Mouse (Mus musculus) cerebellum, adult 9-11 months (tissue): Measurements from ENCODE around the gene Skil.

Source experiments
- DNase-seq: peaks from one replicate; pipeline ENCODE4 v3.0.0; 2022

Skil gene

DNA sequence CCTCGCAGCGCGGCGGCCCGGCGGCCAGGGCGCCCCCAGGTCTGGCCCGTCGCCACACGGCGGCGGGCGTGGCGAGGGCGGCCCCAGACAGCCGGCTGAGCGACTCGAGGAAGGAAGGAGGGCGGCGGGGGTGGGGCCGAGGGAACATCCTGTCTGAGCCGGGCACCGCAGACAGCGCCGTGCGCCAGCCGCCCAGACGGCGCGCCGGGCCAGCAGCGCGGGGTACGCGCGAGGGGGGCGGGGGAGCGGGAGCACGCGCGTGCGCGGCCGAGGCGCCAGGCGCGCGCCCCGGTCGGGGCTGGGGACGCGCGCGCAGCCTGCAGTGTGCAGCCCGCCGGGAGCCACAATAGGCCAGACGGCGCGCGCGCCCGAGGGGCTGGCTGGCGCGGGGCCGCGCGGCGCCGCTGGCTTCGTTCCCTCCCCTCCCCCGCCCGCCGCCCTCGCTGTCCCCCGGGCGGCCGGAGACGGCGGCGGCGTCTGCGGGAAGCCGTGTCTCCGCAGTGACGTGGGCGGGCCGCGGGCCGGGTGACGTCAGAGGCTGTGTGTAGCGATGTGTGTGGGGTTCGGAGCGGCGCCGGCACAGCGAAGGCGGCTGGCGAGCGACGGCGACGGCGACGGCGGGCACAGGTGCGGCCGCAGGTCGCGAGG, at the start of gene Skil:
Gene Skil, plus strand, starts transcription at position 528 of the 648 bp plus-strand sequence.
- DNase-seq, result peak; percentile 95

DNA sequence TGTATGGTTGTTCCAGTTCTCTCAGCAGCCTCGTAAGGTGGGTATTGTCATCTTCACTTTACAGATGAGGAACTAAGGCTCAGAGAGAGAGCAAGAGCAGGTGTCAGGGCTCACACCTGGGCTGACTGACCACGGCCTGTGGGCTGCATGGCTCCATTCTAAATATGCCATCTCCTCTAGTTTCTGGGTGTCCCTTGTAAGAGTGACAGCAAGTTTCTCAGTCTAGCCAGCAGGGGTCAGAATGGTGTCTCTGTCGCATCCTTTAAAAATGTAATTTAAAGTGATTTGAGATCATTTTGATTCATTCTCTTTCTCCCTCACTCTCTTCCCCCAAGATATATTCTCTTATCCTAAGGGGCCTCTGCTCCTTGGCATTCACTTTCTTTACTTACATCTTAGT, 47.6 kb upstream of the Skil start:
- DNase-seq, result no peak

DNA sequence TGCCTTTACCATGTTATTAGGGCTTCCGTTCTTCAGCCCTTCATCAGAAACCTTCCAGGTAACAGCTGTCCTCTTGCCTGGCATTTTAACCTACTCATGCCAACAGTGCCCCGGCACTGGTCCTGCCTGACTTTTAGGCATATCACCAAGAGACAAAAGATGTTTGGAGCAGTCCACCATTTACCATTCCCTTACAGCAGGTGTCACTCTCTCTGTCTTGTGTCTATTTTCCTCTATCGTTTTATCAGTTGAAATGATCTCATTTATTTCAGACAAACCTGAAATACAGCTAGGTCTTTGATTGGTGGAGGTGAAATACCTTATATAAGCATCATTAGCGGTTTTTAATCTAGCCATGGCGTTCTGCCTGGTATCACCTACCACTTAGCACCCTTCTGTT, 45.8 kb upstream of the Skil start:
- no peak for DNase-seq

- DNase-seq, result no peak
These were observed 44.5 kb upstream of the Skil start for GRCm38 (mm10) chr3:31050375-31050774.

GRCm38 (mm10) chr3:31051730-31052129, 43.1 kb upstream of the Skil start:
- no peak for DNase-seq

DNA sequence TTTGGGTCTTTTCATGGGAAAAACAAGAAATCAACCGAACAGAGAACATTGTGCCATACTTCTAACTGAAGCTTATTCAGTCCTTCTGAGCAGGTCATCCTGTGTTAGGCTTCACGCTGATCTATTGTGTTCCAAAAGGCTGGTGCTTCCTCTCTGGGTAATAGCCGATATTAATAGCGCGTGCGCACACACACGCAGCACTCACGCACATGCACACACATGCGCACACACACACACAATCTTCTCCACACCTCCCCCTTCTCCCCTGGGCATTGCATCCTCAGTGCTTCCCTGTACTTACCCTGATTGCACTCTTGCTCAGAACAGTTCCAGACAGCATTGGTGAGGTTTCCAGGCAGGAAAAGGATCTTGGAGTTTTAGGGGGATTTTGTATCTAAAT, 41.7 kb upstream of the Skil start:
- no peak for DNase-seq

DNA sequence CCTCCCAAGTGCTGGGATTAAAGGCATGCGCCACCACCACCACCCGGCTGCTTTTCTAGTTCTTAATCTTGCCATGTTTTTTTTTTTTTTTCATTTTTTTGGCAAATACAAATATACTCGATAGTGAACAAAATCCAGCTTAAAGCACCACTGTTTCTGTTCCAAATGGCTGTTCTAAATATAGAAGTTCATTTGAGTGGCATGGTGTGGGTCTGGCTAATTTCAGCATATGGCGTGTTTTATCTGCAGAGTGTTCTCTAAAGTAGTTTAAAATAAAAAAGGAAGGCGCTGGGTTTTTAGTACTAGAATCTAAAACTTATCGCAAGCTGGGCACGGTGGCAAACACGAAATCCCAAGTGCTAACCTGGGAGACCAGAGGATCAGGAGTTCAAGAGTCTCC, 40.0 kb upstream of the Skil start:
- no peak for DNase-seq

- DNase-seq, result peak; percentile 19
These were observed 38.7 kb upstream of the Skil start for GRCm38 (mm10) chr3:31056047-31056650.

DNA sequence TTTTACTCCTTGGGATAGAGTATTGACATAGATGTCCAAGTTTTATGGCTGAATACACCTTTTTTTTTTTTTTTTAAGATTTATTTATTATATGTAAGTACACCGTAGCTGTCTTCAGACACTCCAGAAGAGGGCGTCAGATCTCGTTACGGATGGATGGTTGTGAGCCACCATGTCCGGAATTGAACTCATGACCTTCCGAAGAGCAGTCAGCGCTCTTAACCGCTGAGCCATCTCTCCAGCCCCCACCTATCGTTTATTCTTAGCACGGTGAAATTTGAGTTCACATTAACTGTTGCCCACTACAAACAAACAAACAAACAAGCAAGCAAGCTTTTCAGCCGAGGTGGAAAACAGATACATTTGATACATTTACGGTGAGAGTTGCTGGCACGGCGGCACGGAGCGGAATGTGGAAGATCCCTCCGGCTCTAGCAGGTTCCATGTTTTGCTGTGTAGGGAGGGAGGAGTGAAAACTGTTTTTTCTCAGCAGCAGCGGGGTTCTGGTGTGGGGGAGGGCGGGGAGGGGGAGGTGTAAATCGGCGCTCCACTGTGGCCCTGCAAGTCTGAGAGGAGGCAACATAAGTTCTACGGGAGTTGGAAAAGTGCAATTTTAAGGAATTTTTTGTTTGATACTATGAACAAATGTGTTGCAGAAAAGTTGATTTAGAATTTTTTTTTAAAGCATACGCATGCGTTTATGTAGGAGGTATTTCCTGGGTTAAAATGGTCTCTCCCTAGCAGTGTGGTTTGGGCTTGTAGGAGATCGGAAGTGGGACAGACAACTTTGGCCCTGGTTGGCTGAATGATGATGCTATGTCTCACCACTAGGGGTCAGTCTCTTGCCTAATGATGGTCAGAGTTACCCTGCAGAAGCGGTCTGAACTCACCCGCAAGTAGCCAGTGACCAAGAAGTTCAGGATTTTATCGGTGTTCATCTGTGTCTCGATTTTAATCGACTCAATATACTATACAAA, 37.9 kb upstream of the Skil start:
- DNase-seq, result peak; percentile 74

GRCm38 (mm10) chr3:31060745-31061102, 34.1 kb upstream of the Skil start:
- no peak for DNase-seq

DNA sequence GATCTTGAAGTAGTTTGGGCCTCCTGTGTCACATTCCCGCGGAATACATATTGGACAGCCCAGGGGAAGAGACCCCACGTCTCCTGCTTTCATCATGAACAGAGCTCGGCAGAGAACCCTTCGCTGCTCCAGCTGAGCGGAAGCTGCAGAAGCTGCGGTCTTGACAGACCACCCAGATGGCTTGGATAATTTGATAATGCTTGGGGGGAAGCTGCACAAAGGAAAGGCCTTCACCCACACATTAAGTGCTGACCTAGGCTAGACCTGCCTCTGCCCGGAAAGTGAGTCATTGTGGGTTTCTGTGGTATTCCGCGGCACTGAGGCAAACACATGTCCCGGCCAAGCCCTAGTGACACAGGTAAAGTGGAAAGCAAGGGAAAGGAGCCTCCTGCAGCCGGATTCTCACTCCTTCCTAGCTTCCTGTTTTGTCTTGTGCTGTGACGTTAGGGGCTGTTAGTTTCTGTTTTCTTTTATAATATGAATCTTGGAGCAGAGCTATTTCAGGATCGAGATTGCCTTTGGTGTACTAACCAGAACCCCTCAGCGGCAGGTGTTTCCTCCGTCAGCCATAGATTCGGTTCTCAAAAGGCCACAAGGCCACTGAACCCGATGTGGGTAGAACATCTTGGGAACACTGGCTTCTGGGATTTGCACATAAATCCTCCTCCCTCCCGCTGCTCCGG, 33.6 kb upstream of the Skil start:
- DNase-seq, result no peak

DNA sequence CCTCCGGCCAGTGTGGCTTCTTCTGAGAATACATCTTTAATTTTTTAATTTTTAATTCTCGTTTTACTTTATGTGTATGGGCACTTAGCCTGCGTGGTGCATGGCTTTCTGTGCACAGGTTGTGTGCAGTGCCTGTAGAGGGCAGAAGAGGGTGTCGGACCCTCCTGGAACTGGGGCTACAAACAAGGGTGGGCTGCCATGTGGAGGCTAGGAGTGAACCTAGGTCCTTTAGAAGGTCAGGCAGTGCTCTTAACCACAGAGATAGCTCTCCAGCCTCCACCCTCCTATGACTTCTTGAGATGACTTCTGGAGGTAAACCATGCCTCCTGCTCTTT, 33.1 kb upstream of the Skil start:
- DNase-seq, result no peak

- no peak for DNase-seq
These were observed 32.5 kb upstream of the Skil start for GRCm38 (mm10) chr3:31062325-31062724.

- no peak for DNase-seq
These were observed 26.4 kb upstream of the Skil start for GRCm38 (mm10) chr3:31068482-31068881.

DNA sequence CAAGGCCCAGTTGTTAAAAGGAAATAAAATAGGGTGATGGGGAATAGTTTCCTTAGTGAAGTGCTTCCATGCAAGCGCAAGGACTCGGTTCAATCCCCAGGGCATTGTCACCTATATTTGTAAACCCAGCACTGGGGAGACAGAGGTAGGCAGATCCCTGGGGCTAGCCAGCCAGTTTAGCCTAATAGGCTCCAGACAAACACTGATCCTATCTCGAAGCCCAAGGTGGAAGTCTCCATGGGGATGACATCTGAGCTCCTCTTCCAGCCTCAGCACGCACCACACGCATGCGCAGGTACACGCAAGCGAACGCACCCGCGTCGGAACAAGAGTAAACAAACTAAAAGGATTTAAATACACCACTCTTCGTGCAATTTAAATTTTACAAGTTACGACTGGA, 23.1 kb upstream of the Skil start:
- DNase-seq, result no peak

- DNase-seq, result no peak
These were observed 19.1 kb upstream of the Skil start for GRCm38 (mm10) chr3:31075808-31076207.

DNA sequence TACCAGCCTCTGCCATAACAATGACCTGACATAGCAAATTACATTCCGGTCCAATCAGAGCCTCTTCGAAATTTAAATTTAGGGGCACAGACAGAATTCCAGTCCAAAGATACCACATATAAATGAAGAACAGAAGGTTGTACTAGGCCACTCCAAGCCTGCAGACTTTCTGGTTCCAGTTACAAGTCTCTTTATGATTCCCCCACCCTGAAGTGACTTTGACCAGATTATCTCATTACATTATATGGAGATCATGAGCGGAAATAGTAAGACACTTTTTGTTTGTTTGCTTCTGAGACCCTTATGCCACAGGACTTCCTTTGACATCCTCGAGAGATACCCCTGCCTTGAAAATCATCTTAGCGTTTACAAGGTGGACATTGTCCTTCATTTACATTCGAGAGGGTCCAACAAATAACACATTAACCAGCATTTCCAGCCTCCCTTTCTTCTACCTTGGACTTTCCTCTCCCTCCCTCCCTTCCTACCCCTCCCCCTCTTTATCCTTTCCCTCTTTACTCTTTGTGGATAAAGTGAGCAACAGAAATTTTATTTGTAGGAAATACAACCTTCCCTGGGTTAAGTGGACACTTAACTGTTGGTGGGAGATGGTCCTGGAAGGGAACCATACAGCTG, 17.7 kb upstream of the Skil start:
- no peak for DNase-seq

- no peak for DNase-seq
These were observed 15.4 kb upstream of the Skil start for GRCm38 (mm10) chr3:31079450-31079849.

GRCm38 (mm10) chr3:31080791-31081502, 13.9 kb upstream of the Skil start:
- no peak for DNase-seq

DNA sequence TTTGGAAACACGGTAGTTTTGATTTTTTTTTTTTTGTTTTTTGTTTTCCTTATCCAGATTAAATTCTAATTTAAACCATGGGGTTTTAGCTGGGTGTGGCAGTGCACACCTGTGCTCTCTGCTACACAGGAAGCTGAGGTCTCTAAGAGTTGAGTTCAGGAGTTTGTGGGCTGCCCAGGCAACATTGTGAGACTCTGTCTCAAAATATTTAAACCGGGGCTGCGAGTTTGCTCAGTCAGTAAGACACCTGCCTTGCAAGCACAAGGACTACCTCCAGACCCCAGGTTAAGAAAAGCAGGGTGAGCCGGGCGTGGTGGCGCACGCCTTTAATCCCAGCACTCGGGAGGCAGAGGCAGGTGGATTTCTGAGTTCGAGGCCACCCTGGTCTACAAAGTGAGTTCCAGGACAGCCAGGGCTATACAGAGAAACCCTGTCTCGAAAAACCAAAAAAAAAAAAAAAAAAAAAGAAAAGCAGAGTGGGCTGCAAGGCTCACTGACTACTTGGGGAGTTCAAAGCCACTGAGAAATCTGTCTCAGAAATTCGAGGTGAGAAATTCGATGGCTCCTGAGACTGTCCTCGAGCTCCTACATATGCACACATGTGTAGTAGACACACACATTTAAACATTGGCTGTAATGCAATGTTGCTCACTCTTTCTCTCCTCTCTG, 11.9 kb upstream of the Skil start:
- no peak for DNase-seq

DNA sequence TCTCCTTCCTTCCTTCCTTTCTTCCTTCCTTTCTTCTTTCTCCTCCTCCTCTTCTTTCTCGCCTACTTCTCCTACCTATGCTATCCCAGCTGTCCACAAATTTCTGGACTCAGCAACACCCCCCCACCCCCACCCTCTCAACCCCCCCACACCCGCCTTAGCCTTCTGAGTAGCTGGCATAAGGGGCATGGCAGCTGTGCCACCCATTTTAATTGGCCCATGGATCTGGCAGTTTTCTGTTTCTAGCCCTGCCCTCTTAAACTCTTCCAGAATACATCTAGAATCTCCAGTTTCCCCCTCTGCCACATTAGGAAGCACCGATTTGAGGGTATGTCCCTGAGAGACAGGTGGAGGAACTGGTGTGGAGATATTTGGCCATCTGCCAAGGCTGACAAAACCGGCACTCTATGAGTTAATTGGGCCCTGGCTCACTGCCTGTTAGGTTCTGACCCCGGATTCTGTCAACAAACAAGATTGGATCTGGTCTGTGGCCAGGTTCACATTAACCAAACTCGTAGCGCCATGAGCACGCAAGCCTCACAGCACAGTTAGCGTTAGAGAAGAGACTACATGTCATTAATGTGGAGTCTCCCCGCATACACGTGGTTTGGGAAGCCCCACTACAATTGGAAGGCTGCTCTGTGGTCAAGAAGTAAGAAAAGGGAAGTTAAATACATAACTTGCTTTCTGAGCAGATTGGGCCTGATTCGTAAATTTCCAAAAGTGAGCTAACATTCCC, 11.2 kb upstream of the Skil start:
- no peak for DNase-seq
